Mouse (Mus musculus) c-Kit-negative CD71-positive TER-119-positive erythroid progenitor cells, embryonic 14.5 days (primary cell): ENCODE data around the gene Wdr25.

Experiments used
- DNase-seq: peaks from one replicate; pipeline ENCODE4 v3.0.0-alpha.2; 2013; ENCODE audit warnings: low read depth, low spot score

Wdr25 gene

GRCm38 (mm10) chr12:109067561-109068135 is 174.2 kb downstream of the Wdr25 start:
- DNase-seq, result no peak

- no peak for DNase-seq
These were observed 174.8 kb downstream of the Wdr25 start, which contains the start of gene Begain for GRCm38 (mm10) chr12:109068167-109068653. TSS of gene Begain (minus strand) at chr12:109068217.

GRCm38 (mm10) chr12:109068738-109069137 is 175.3 kb downstream of the Wdr25 start:
- DNase-seq, result no peak

GRCm38 (mm10) chr12:109069751-109070150 is 176.3 kb downstream of the Wdr25 start:
- DNase-seq, result no peak

- no peak for DNase-seq
These were observed 177.8 kb downstream of the Wdr25 start for GRCm38 (mm10) chr12:109071248-109071647.

GRCm38 (mm10) chr12:109074106-109074505 is 180.7 kb downstream of the Wdr25 start:
- no peak for DNase-seq

- DNase-seq, result no peak
These were observed 181.4 kb downstream of the Wdr25 start for GRCm38 (mm10) chr12:109074777-109075285.

GRCm38 (mm10) chr12:109077036-109077435 is 183.6 kb downstream of the Wdr25 start:
- DNase-seq, result no peak
